Mouse (Mus musculus) embryonic facial prominence, embryonic 15.5 days (tissue): ENCODE results near the gene Erc2. TPM values are rescaled to one million over a fixed set of nuclear protein-coding genes. Genes with fewer than 3 reads are reported as not detected.

Experiments
- ATAC-seq: fragments of 200-750 bp; cut with Nextera tagmentation; 2 replicates; pipeline ENCODE4 v1.8.0; 2017; ENCODE audit warnings: low read depth, moderate TSS enrichment; ENCODE audit not compliant: insufficient number of reproducible peaks, low FRiP score, low TSS enrichment
- H3K27ac ChIP-seq: fragments of 300-500 bp; sonication (generic); replicated peaks from 2 replicates; pipeline ENCODE4 v1.5.1; 2015; ENCODE audit warnings: mild to moderate bottlenecking, inconsistent platforms
- H3K27me3 ChIP-seq: fragments of 300-500 bp; sonication (generic); 2 replicates; pipeline ENCODE4 v1.6.1; 2015; ENCODE audit warnings: inconsistent platforms
- H3K36me3 ChIP-seq: fragments of 300-500 bp; sonication (generic); 2 replicates; pipeline ENCODE4 v1.6.1; 2015; ENCODE audit warnings: mild to moderate bottlenecking, inconsistent platforms
- H3K4me1 ChIP-seq: fragments of 300-500 bp; sonication (generic); 2 replicates; pipeline ENCODE4 v1.6.1; 2015; ENCODE audit warnings: inconsistent platforms
- H3K4me2 ChIP-seq: fragments of 300-500 bp; sonication (generic); replicated peaks from 2 replicates; pipeline ENCODE4 v1.6.1; 2015; ENCODE audit warnings: mild to moderate bottlenecking, inconsistent platforms
- H3K4me3 ChIP-seq: fragments of 300-500 bp; sonication (generic); replicated peaks from 2 replicates; pipeline ENCODE4 v1.5.1; 2015; ENCODE audit warnings: mild to moderate bottlenecking, inconsistent platforms
- H3K9ac ChIP-seq: fragments of 300-500 bp; sonication (generic); 2 replicates; pipeline ENCODE4 v1.6.1; 2015; ENCODE audit warnings: inconsistent platforms
- H3K9me3 ChIP-seq: fragments of 300-500 bp; sonication (generic); replicated peaks from 2 replicates; pipeline ENCODE4 v1.6.1; 2016; ENCODE audit warnings: inconsistent platforms
- WGBS: fragments of 180-500 bp; shearing (Covaris S2); methylation state at CpG from one replicate; pipeline ENCODE4 v1.1.7; 2015; 5-methylcytosine and 5-hydroxymethylcytosine counted together
- polyA plus RNA-seq: library from polyadenylated mRNA; unstranded; fragments of >200 nt; fragmentation: Nextera tagmentation; extraction: Ambion mirVana; gene quantifications from 2 replicates; pipeline ENCODE4 v1.2.1, GENCODE M21; 2015

Gene Erc2
- polyA plus RNA-seq, 1 experiment from 2014 or later, result 7.1 TPM

GRCm38 (mm10) chr14:28308661-28309060 lies 686.4 kb downstream of the Erc2 start:
- H3K36me3 ChIP-seq, result no peaks in the 10 kb centered on the region
- no peak for ATAC-seq
- H3K27ac ChIP-seq, result no peak overlapping the region
- H3K4me1 ChIP-seq, result 0 out of 2 replicates have a peak, but pooled peaks cover under 1% of the 10 kb centered on the region
- WGBS, result 71% methylated on average over 1 of the region's 1 CpGs
- H3K9ac ChIP-seq, result no peak overlapping the region
- H3K27me3 ChIP-seq, result no peaks in the 10 kb centered on the region
- H3K9me3 ChIP-seq, result no peaks in the 10 kb centered on the region
- H3K4me3 ChIP-seq, result no peak overlapping the region
- H3K4me2 ChIP-seq, result no peak overlapping the region

- Histone ChIP-seq H3K4me1 (peaks cover 11% of the 10 kb centered on the region), H3K4me3 (no peak overlapping the region), H3K36me3 (no peaks in the 10 kb centered on the region), H3K9me3 (no peaks in the 10 kb centered on the region), H3K4me2 (no peak overlapping the region), H3K27ac (no peak overlapping the region), H3K27me3 (no peaks in the 10 kb centered on the region), H3K9ac (no peak overlapping the region)
- ATAC-seq, result no peak
- WGBS, result 60% methylated on average over 7 of the region's 7 CpGs
Measured at GRCm38 (mm10) chr14:28316851-28317250, 694.6 kb downstream of the Erc2 start.

- Histone ChIP-seq H3K4me2 (no peak overlapping the region), H3K27ac (no peak overlapping the region), H3K36me3 (no peaks in the 10 kb centered on the region), H3K4me1 (no peaks in the 10 kb centered on the region; the same call in 1 of the 2 replicates), H3K27me3 (no peaks in the 10 kb centered on the region), H3K9me3 (no peaks in the 10 kb centered on the region), H3K4me3 (no peak overlapping the region), H3K9ac (no peak overlapping the region)
- WGBS, result 82% methylated on average over 5 of the region's 5 CpGs
- ATAC-seq, result no peak
Measured at GRCm38 (mm10) chr14:28321916-28322534, 699.8 kb downstream of the Erc2 start.

GRCm38 (mm10) chr14:28323243-28323642 lies 701.0 kb downstream of the Erc2 start:
- 77% methylated on average over 2 of the region's 2 CpGs for WGBS
- ATAC-seq, result no peak
- H3K4me2 ChIP-seq, result no peak overlapping the region

GRCm38 (mm10) chr14:28323727-28324126 lies 701.5 kb downstream of the Erc2 start:
- Histone ChIP-seq H3K9ac (no peak overlapping the region), H3K4me2 (no peak overlapping the region), H3K4me1 (no peaks in the 10 kb centered on the region), H3K9me3 (no peaks in the 10 kb centered on the region), H3K36me3 (no peaks in the 10 kb centered on the region), H3K27ac (no peak overlapping the region), H3K4me3 (no peak overlapping the region), H3K27me3 (no peaks in the 10 kb centered on the region)
- WGBS, result 70% methylated on average over 2 of the region's 2 CpGs
- no peak for ATAC-seq

More at GRCm38 (mm10) chr14:28323243-28323642, 701.0 kb downstream of the Erc2 start:
- Histone ChIP-seq H3K4me1 (no peaks in the 10 kb centered on the region), H3K27me3 (no peaks in the 10 kb centered on the region), H3K4me3 (no peak overlapping the region), H3K9ac (no peak overlapping the region), H3K9me3 (no peaks in the 10 kb centered on the region), H3K36me3 (no peaks in the 10 kb centered on the region), H3K27ac (no peak overlapping the region)

GRCm38 (mm10) chr14:28326456-28326855 lies 704.2 kb downstream of the Erc2 start:
- Histone ChIP-seq H3K9me3 (no peaks in the 10 kb centered on the region), H3K36me3 (no peaks in the 10 kb centered on the region), H3K27me3 (no peaks in the 10 kb centered on the region), H3K27ac (no peak overlapping the region), H3K4me3 (no peak overlapping the region), H3K4me1 (no peaks in the 10 kb centered on the region), H3K4me2 (no peak overlapping the region), H3K9ac (no peak overlapping the region)
- 41% methylated on average over 7 of the region's 7 CpGs for WGBS
- ATAC-seq, result no peak

GRCm38 (mm10) chr14:28328512-28328911 lies 706.3 kb downstream of the Erc2 start:
- Histone ChIP-seq H3K9ac (no peak overlapping the region), H3K4me2 (no peak overlapping the region), H3K27ac (no peak overlapping the region), H3K27me3 (no peaks in the 10 kb centered on the region), H3K36me3 (no peaks in the 10 kb centered on the region), H3K4me1 (peaks cover 15% of the 10 kb centered on the region), H3K4me3 (no peak overlapping the region), H3K9me3 (no peaks in the 10 kb centered on the region)
- WGBS, result 28% methylated on average over 8 of the region's 8 CpGs
- no peak for ATAC-seq

- no peak for ATAC-seq
- Histone ChIP-seq H3K4me1 (peaks cover 21% of the 10 kb centered on the region), H3K27ac (no peak overlapping the region), H3K36me3 (no peaks in the 10 kb centered on the region), H3K27me3 (no peaks in the 10 kb centered on the region), H3K4me2 (no peak overlapping the region), H3K9me3 (no peaks in the 10 kb centered on the region), H3K9ac (no peak overlapping the region), H3K4me3 (no peak overlapping the region)
- WGBS, result 72% methylated on average over 5 of the region's 5 CpGs
Measured at GRCm38 (mm10) chr14:28331108-28331507, 708.9 kb downstream of the Erc2 start.

- no peak overlapping the region for H3K27ac ChIP-seq
- 28% methylated on average over 3 of the region's 3 CpGs for WGBS
Measured at GRCm38 (mm10) chr14:28332351-28332953, 710.2 kb downstream of the Erc2 start.

GRCm38 (mm10) chr14:28339146-28339545 lies 716.9 kb downstream of the Erc2 start:
- no peak overlapping the region for H3K27ac ChIP-seq
- 89% methylated on average over 3 of the region's 3 CpGs for WGBS
- ATAC-seq, result no peak
- H3K9ac ChIP-seq, result no peak overlapping the region
- peaks cover under 1% of the 10 kb centered on the region; the same call in 1 of the 2 replicates for H3K4me1 ChIP-seq
- H3K4me3 ChIP-seq, result no peak overlapping the region
- H3K4me2 ChIP-seq, result no peak overlapping the region
- no peaks in the 10 kb centered on the region for H3K27me3 ChIP-seq
- no peaks in the 10 kb centered on the region for H3K36me3 ChIP-seq
- no peaks in the 10 kb centered on the region for H3K9me3 ChIP-seq

More at GRCm38 (mm10) chr14:28332351-28332953, 710.2 kb downstream of the Erc2 start:
- no peaks in the 10 kb centered on the region for H3K9me3 ChIP-seq
- no peaks in the 10 kb centered on the region for H3K27me3 ChIP-seq
- H3K4me2 ChIP-seq, result no peak overlapping the region
- no peaks in the 10 kb centered on the region for H3K36me3 ChIP-seq
- no peak overlapping the region for H3K9ac ChIP-seq
- peak; percentile 77; the same call in 1 of the 2 replicates for ATAC-seq
- H3K4me1 ChIP-seq, result peaks cover 21% of the 10 kb centered on the region
- no peak overlapping the region for H3K4me3 ChIP-seq

GRCm38 (mm10) chr14:28349129-28349528 lies 726.9 kb downstream of the Erc2 start:
- Histone ChIP-seq H3K27ac (no peak overlapping the region), H3K9ac (no peak overlapping the region), H3K4me1 (no peaks in the 10 kb centered on the region; the same call in 1 of the 2 replicates), H3K27me3 (no peaks in the 10 kb centered on the region), H3K4me3 (no peak overlapping the region), H3K36me3 (no peaks in the 10 kb centered on the region), H3K4me2 (no peak overlapping the region), H3K9me3 (no peaks in the 10 kb centered on the region)
- ATAC-seq, result no peak
- 63% methylated on average over 1 of the region's 1 CpGs for WGBS

GRCm38 (mm10) chr14:28356031-28356430 lies 733.8 kb downstream of the Erc2 start:
- Histone ChIP-seq H3K36me3 (no peaks in the 10 kb centered on the region), H3K4me3 (no peak overlapping the region), H3K4me2 (no peak overlapping the region), H3K27ac (no peak overlapping the region), H3K27me3 (no peaks in the 10 kb centered on the region), H3K9ac (no peak overlapping the region), H3K4me1 (peaks cover 2% of the 10 kb centered on the region; the same call in 1 of the 2 replicates), H3K9me3 (no peaks in the 10 kb centered on the region)
- no peak for ATAC-seq
